Mouse (Mus musculus): Measurements from ENCODE around the gene Grrp1. TPM values are rescaled to one million over a fixed set of nuclear protein-coding genes. Genes with fewer than 3 reads are reported as not detected.
"Not testable (repeated sequence)": the region's sequence is repeated elsewhere in the genome, so short reads cannot be mapped to it uniquely, and the experiment has no call there.

Gene Grrp1
- 9.2 and 10.9 TPM in 2 replicates for polyA plus RNA-seq (2016; fragmentation: Nextera tagmentation; extraction: Ambion mirVana)

DNA sequence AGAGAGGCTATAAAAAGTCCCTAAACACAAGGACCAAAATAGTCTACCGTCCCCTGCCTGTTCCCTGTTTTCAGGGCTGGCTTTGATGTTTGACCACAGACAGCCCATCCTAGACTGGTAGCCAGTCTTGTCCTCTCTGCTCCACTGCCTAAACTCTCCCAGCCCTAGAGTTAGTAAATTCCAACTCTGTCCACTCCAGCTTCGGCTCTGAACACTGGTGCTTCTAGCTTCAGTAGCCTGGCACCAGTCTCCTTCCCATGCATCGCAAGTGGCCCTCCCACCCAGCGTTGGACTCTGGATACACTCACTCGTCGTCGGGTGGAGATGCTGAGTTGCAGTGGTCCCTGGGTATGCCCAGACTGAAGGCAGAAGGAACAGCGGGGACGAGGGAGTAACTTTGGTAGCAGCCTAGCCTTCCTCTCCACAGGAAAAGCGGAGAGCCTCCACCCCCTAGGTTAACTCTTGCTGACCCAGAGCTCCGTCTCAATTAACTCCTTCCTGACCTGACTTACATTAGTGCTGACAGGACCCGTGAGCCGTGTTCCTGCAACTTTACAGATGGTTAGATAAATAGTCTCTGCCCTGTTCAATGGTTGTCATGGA lies at the start of gene Grrp1:
Gene Grrp1, minus strand, starts transcription at position 385 of the 603 bp plus-strand sequence.
- Histone ChIP-seq H3K36me3 (no peaks in the 10 kb centered on the region), H3K27me3 (ENCODE audit: low read depth, poor library complexity, severe bottlenecking) (peaks cover 75% of the 10 kb centered on the region), H3K27ac (peak within 1 kb of the TSS; percentile 88), H3K9me3 (replicated peaks) (no peaks in the 10 kb centered on the region), H3K4me3 (peak within 1 kb of the TSS; percentile 61), H3K4me1 (peaks cover 91% of the 10 kb centered on the region)
- under 1% methylated on average over 13 of the region's 13 CpGs for WGBS
- DNase-seq (ENCODE audit: low spot score): peak; percentile 63

DNA sequence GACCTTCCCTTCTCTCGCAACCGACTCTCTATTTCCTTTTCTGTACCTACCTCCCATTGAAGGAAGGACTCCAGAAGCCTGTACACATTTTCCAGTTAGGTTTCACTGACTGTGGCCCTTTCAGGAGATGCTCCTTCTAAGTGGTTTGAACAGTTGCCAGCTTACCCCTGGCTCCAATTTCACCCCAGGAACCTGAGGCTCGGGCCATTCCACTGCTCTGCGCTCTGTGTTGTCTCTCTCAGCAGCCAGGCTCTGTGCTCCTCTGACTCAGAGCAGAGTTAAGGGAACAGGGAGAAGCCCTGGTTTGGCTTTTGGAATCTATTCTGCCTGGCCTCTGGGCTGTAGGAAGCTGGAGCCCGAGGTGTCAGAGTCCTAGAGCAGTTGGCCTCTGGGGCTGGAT lies 48.2 kb upstream of the Grrp1 start:
- H3K36me3 ChIP-seq: no peaks in the 10 kb centered on the region
- H3K4me3 ChIP-seq: no peak overlapping the region
- no peaks in the 10 kb centered on the region for H3K9me3 ChIP-seq (replicated peaks)
- H3K4me1 ChIP-seq: peaks cover 5% of the 10 kb centered on the region
- 88% methylated on average over 5 of the region's 5 CpGs for WGBS
- DNase-seq (ENCODE audit: low spot score): no peak
- H3K27ac ChIP-seq: no peak overlapping the region
- no peaks in the 10 kb centered on the region for H3K27me3 ChIP-seq (ENCODE audit: low read depth, poor library complexity, severe bottlenecking)

DNA sequence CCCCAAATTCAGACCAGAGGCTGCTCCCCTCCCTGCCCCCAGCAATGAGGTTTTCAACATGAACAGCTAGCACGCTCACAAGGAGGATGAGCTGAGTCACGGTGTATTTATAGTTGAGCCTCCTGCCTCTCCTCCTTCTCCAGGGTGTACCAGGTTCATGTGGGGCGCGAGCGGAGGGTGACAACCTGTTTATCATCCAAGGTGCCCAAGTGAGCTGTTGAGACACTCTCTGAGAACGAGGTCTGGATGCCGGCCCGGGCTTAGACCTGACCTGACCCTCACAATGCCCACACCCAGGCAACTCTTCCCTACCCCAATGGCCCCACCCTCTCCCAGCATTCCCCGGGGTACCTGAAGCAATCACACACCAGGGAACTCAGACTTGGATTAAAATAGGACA lies 46.4 kb upstream of the Grrp1 start:
- H3K4me1 ChIP-seq: 0 out of 2 replicates have a peak, but pooled peaks cover 3% of the 10 kb centered on the region
- no peak for DNase-seq (ENCODE audit: low spot score)
- H3K27me3 ChIP-seq (ENCODE audit: low read depth, poor library complexity, severe bottlenecking): no peaks in the 10 kb centered on the region
- whole genome bisulfite sequencing: 83% methylated on average over 9 of the region's 9 CpGs
- H3K4me3 ChIP-seq: no peak overlapping the region
- no peaks in the 10 kb centered on the region for H3K9me3 ChIP-seq (replicated peaks)
- no peaks in the 10 kb centered on the region for H3K36me3 ChIP-seq
- no peak overlapping the region for H3K27ac ChIP-seq

DNA sequence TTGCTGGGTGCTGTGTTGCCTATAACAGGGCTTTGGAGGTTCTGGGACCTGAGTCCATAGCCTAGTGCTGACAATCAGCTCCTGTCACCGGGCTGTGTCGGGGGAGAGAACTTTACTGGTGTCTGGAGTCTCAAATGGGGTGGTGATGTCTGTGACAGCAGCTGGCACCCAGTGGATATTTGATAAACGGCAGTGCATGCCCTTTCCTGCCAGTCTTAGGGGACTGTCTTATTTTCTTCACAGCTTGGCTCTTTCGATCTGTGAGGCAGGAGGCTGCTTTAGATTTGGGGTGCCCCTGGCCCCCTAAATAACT lies 45.5 kb upstream of the Grrp1 start:
- H3K4me3 ChIP-seq: no peak overlapping the region
- DNase-seq (ENCODE audit: low spot score): no peak
- H3K4me1 ChIP-seq: 0 out of 2 replicates have a peak, but pooled peaks cover 3% of the 10 kb centered on the region
- WGBS: 73% methylated on average over 4 of the region's 4 CpGs
- no peaks in the 10 kb centered on the region for H3K27me3 ChIP-seq (ENCODE audit: low read depth, poor library complexity, severe bottlenecking)
- H3K36me3 ChIP-seq: no peaks in the 10 kb centered on the region
- H3K27ac ChIP-seq: no peak overlapping the region
- no peaks in the 10 kb centered on the region for H3K9me3 ChIP-seq (replicated peaks)

DNA sequence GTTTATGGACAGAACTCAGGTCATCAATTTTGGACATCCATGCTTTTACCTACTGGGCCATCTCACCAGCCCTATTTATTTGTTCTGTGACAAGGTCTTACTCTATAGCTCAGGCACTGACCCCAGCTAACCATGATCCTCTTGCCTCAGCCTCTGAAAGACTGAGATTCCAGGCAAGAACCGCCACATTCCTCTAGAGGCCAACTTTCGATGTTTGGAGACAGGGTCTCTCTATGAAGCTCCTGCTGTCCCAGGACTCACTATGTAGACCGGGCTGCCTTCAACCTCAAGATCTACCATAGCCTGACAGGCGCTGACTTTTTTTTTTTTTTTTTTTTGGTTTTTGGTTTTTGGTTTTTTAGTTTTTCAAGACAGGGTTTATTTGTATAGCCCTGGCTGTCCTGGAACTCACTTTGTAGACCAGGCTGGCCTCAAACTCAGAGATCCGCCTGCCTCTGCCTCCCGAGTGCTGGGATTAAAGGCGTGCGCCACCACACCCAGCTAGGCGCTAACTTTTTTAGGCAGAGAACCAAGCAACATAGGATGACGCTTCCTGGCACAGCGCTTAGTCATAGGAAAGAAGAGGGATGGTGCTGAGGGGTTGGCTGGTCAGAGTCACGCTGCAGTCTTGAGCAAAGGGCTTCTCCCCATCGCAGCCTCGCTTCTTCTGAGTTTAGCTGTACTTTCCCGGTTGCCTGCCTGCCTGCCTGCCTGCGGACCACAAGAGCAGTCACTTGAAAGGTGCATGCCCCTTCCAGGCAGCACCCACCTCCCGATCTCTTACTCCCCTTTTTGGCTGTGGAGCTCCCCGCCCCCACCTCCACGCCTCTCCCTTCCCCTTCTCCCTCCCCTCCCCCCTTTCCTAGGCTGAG lies 45.0 kb upstream of the Grrp1 start:
- Histone ChIP-seq H3K4me1 (0 out of 2 replicates have a peak, but pooled peaks cover 3% of the 10 kb centered on the region), H3K27ac (no peak overlapping the region), H3K27me3 (ENCODE audit: low read depth, poor library complexity, severe bottlenecking) (peaks cover 4% of the 10 kb centered on the region), H3K36me3 (no peaks in the 10 kb centered on the region), H3K9me3 (replicated peaks) (no peaks in the 10 kb centered on the region), H3K4me3 (no peak overlapping the region)
- no peak for DNase-seq (ENCODE audit: low spot score)
- WGBS: 76% methylated on average over 19 of the region's 19 CpGs

DNA sequence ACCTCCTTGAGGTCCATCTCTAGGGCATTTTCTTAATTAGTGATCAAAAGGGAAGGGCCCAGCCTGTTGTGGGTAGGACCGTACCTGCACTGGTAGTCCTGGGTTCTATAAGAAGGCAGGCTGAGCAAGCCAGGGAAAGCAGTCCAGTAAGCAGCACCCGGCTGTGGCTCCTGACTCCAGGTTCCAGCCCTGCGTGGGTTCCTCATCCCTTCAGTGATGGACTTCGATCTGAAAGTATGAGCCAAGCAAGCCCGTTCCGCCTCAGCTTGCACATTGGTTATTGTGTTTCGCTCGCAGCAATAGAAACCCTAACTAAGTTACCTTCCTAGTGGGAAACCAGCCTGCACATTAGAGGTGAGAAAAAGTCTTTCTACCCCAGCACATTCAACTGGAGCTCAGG lies 43.5 kb upstream of the Grrp1 start:
- Histone ChIP-seq H3K4me3 (no peak overlapping the region), H3K4me1 (0 out of 2 replicates have a peak, but pooled peaks cover 3% of the 10 kb centered on the region), H3K36me3 (no peaks in the 10 kb centered on the region), H3K27me3 (ENCODE audit: low read depth, poor library complexity, severe bottlenecking) (peaks cover 18% of the 10 kb centered on the region), H3K27ac (no peak overlapping the region), H3K9me3 (replicated peaks) (no peaks in the 10 kb centered on the region)
- no peak for DNase-seq (ENCODE audit: low spot score)
- 91% methylated on average over 8 of the region's 8 CpGs for WGBS

DNA sequence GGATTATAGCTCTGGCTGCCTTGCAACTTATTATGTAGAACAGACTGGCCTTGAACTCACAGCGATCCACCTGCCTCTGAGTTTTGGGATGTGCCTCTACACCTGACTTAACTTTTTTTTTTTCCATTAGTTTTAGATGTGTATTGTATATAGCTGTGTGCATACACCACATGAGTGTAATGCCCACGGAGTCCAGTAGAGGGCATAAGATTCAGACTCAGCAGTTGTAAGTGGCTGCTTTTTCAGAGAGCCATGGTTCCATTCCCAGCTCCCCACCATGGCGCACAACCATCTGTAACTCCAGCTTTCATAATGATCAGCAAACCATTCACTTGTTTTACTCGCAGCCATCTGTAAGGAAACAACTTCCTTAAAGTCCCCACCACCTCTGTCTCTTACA lies 42.6 kb upstream of the Grrp1 start:
- Histone ChIP-seq H3K27me3 (ENCODE audit: low read depth, poor library complexity, severe bottlenecking) (peaks cover 18% of the 10 kb centered on the region), H3K4me1 (0 out of 2 replicates have a peak, but pooled peaks cover 3% of the 10 kb centered on the region), H3K4me3 (no peak overlapping the region), H3K36me3 (no peaks in the 10 kb centered on the region), H3K9me3 (replicated peaks) (no peaks in the 10 kb centered on the region), H3K27ac (no peak overlapping the region)
- WGBS: 90% methylated on average over 4 of the region's 4 CpGs
- DNase-seq (ENCODE audit: low spot score): no peak

DNA sequence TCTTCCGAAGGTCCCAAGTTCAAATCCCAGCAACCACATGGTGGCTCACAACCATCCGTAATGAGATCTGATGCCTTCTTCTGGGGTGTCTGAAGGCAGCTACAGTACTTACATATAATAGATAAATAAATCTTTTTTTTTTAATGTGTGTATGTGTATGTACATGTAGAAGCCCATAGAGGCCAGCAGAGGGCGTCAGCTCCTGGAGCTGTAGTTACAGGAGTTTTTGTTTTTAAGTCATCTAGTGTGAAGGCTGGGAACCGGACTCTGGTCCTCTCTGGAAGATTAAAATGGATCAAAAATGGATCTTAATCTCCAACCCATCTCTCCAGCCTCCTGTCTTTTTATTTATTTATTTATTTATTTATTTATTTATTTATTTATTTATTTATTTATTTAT lies 42.2 kb upstream of the Grrp1 start:
- H3K4me3 ChIP-seq; H3K4me1 ChIP-seq; H3K36me3 ChIP-seq; H3K9me3 ChIP-seq (replicated peaks); H3K27ac ChIP-seq; DNase-seq (ENCODE audit: low spot score): not testable (repeated sequence)
- 92% methylated on average over 4 of the region's 4 CpGs for WGBS
- peaks cover 18% of the 10 kb centered on the region for H3K27me3 ChIP-seq (ENCODE audit: low read depth, poor library complexity, severe bottlenecking)

DNA sequence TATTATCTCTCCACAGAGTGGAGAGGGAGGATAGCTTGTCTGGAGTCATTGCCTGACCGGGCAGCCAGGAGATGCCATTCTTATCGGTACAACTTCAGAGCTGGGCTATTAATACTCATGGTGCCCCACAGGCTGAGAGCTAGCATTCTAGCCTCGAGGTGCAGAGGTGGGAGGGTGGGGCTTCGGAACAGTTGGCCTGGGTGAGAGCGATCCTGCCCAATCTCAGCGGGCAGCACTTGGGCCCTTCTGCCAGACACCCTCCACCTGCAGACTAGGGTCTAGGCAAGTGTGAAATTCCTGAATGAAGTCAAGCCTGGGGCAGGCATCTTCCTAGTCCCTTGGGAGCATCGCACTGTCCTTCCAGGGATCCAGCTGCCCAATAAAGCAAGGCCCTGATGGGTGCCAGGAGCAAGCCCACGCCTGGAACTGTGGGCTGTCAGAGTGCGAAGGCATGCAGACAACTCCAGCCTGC lies 39.8 kb upstream of the Grrp1 start:
- no peaks in the 10 kb centered on the region for H3K36me3 ChIP-seq
- no peak overlapping the region for H3K27ac ChIP-seq
- 55% methylated on average over 9 of the region's 9 CpGs for WGBS
- no peak overlapping the region for H3K4me3 ChIP-seq
- DNase-seq (ENCODE audit: low spot score): no peak
- H3K9me3 ChIP-seq (replicated peaks): no peaks in the 10 kb centered on the region
- peaks cover 18% of the 10 kb centered on the region for H3K27me3 ChIP-seq (ENCODE audit: low read depth, poor library complexity, severe bottlenecking)
- H3K4me1 ChIP-seq: peaks cover 7% of the 10 kb centered on the region

DNA sequence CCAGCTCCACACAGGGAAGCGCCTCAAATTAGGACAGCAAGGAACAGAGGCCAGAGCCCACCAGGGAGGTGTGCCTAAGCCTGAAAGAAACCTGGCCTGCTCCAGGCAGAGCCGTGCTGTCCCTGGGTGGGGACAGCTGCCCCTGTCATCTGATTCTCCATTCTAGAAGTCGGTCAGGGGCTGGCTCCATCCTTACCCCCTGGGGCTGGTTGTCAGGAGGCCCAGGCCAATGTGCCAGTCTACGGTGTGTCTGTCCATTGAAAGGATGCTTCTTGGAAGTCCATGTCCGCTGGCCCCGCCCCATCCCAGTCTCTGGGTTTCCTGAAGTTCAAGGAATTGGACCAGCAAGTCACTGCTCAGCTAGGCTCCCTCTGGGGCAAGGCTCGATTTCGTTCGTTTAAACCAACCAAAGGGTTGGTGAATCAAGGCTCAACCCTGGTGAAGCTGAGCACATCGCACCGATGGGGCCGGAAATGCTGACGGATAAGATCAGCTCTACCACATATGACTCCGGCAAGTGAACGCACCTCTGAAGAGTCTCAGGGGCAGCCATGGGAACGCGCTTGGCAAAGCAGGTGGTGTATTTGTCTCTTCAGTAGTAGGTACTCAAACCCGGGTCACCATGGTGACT lies 39.3 kb upstream of the Grrp1 start:
- H3K27me3 ChIP-seq (ENCODE audit: low read depth, poor library complexity, severe bottlenecking): peaks cover 18% of the 10 kb centered on the region
- no peaks in the 10 kb centered on the region for H3K9me3 ChIP-seq (replicated peaks)
- no peaks in the 10 kb centered on the region for H3K36me3 ChIP-seq
- WGBS: 72% methylated on average over 18 of the region's 18 CpGs
- no peak overlapping the region for H3K27ac ChIP-seq
- no peak for DNase-seq (ENCODE audit: low spot score)
- no peak overlapping the region for H3K4me3 ChIP-seq
- H3K4me1 ChIP-seq: peaks cover 12% of the 10 kb centered on the region

DNA sequence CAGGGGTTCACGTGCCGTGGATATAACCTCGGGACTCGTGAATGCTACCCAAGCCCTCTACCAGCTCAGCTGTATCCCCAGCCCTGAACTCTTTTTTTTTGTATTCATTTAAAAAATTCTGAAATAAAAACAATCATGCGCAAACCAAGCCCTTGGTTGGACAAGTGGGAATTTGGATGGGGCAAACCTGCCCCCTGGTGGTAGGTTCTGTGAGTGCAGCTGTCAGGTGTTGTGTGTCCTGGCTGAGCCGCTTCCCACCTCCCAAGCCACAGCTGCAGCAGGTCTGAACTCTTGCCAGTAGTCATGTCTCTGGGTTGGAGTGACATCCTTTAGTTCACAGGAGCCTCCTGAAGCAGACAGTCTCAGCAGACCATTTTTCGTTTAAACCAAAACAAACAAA lies 38.2 kb upstream of the Grrp1 start:
- peak; percentile 93 for DNase-seq (ENCODE audit: low spot score)

DNA sequence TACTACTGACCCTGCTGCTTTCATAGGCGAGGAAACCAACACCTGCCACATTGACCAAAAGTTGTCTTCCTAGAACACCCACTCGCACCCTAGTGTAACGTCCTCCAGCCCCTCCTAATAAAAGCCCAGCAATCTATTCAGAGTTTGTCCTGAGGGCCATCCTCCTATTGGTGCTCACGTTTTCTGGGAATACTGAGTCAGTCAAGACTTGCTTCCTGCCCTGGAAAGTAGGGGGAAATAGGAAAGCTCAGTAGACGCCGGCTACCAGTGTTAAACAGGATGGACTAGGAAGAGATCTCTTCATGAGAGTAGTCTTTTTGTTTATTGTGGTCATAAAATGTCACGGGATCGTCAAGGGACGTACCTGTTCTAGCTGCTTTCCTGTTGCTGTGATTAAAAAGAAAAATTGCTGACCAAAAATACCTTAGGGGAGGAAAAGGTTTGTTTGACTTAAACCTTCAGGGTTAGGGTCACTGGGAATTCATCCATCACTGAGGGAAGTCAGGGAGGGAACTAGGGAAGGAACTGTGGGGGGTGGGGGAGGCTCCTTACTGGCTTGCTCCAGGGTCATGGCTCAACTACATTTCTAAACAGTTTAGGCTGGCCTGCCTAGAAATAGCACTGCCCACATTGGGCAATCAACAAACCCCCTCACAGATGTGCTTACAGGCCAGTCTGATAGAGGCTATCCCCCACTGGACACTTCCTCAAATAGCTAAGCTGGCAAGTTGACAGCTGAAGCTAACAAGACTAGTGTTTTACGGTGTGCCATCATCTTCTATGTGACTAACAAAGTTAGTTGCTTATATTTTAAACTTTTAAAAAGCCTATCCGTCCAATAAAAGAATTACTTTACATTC lies 34.7 kb upstream of the Grrp1 start:
- Histone ChIP-seq H3K9me3 (replicated peaks) (no peaks in the 10 kb centered on the region), H3K36me3 (peaks cover 16% of the 10 kb centered on the region), H3K27ac (peak overlapping the region; percentile 100), H3K4me1 (peaks cover 35% of the 10 kb centered on the region), H3K4me3 (peak overlapping the region; percentile 64), H3K27me3 (ENCODE audit: low read depth, poor library complexity, severe bottlenecking) (peaks cover 12% of the 10 kb centered on the region)
- no peak for DNase-seq (ENCODE audit: low spot score)
- WGBS: 32% methylated on average over 11 of the region's 11 CpGs

More for the DNA sequence above, 38.2 kb upstream of the Grrp1 start:
- Histone ChIP-seq H3K4me3 (no peak overlapping the region), H3K4me1 (peaks cover 23% of the 10 kb centered on the region), H3K27ac (no peak overlapping the region), H3K36me3 (no peaks in the 10 kb centered on the region), H3K9me3 (replicated peaks) (no peaks in the 10 kb centered on the region), H3K27me3 (ENCODE audit: low read depth, poor library complexity, severe bottlenecking) (peaks cover 18% of the 10 kb centered on the region)
- WGBS: 27% methylated on average over 7 of the region's 7 CpGs
